Mouse (Mus musculus) heart, adult 2 months (tissue): ENCODE results near the gene Elfn1. TPM values are rescaled to one million over a fixed set of nuclear protein-coding genes. Genes with fewer than 3 reads are reported as not detected.
A peak's percentile ranks its signal among the peaks of the same experiment; 100 is the strongest.

Experiments
- DNase-seq, 2 experiments: peaks; one replicate each; pipeline ENCODE4 v3.0.0; 2021
- H3K27ac ChIP-seq: fragments of 200-600 bp; 2 replicates; pipeline ENCODE4 v1.8.1; 2022
- H3K27me3 ChIP-seq: fragments of 200-500 bp; 2 replicates; pipeline ENCODE4 v1.6.1; 2012; ENCODE audit warnings: mild to moderate bottlenecking, low read length, inconsistent platforms, mixed read lengths; ENCODE audit not compliant: control insufficient read depth, insufficient read depth
- H3K36me3 ChIP-seq: fragments of 200-500 bp; 2 replicates; pipeline ENCODE4 v1.6.1; 2012; ENCODE audit warnings: low read length, inconsistent platforms; ENCODE audit not compliant: control insufficient read depth, insufficient read depth
- H3K4me1 ChIP-seq: fragments of 200-500 bp; 2 replicates; pipeline ENCODE4 v1.6.1; 2011; ENCODE audit warnings: low read length; ENCODE audit not compliant: control insufficient read depth, insufficient read depth
- H3K4me3 ChIP-seq: fragments of 200-600 bp; 2 replicates; pipeline ENCODE4 v1.8.1; 2022
- H3K79me2 ChIP-seq: fragments of 200-500 bp; replicated peaks from 2 replicates; pipeline ENCODE4 v1.6.1; 2012; ENCODE audit warnings: mild to moderate bottlenecking, inconsistent platforms, low read length, moderate library complexity, mixed read lengths; ENCODE audit not compliant: control insufficient read depth, insufficient read depth
- H3K9ac ChIP-seq: fragments of 200-500 bp; 2 replicates; pipeline ENCODE4 v1.6.1; 2012; ENCODE audit warnings: low read depth, mild to moderate bottlenecking, control low read depth, inconsistent platforms, low read length, mixed read lengths
- CTCF ChIP-seq: fragments of 200-600 bp; IDR thresholded peaks from 2 replicates; pipeline ENCODE4 v1.8.1; 2022; ENCODE audit warnings: antibody characterized with exemption, mild to moderate bottlenecking, moderate library complexity
- EP300 ChIP-seq: fragments of 200-500 bp; IDR thresholded peaks from 2 replicates; pipeline ENCODE4 v1.6.1; 2011; ENCODE audit warnings: low read depth, low read length, control low read depth; ENCODE audit not compliant: insufficient read depth
- POLR2A ChIP-seq: fragments of 200-500 bp; IDR thresholded peaks from 2 replicates; pipeline ENCODE4 v1.6.1; 2011; ENCODE audit warnings: mild to moderate bottlenecking, low read depth, low read length, control low read depth; ENCODE audit not compliant: insufficient read depth
- WGBS: fragments of 180-500 bp; shearing (Covaris S2); methylation state at CpG from one replicate; pipeline ENCODE4 v1.1.7; 2018; 5-methylcytosine and 5-hydroxymethylcytosine counted together
- intact Hi-C: fragments of 180-260 bp; cut with DNase I; formaldehyde crosslinking; loops from one replicate; pipeline ENCODE4 v1.15.1; 2025
- polyA plus RNA-seq: library from polyadenylated mRNA; depleted of rRNA; stranded (reverse); fragments of >200 nt; gene quantifications from 2 replicates; pipeline ENCODE4 v1.2.3, GENCODE M21; 2012
- total RNA-seq, 2 experiments: library from RNA; stranded (reverse); gene quantifications; 2 replicates each; pipeline ENCODE4 v1.2.3; 2021

Gene Elfn1
- total and polyA plus RNA-seq, 3 experiments: 0.14 to 0.25 TPM; not detected in 1

DNA sequence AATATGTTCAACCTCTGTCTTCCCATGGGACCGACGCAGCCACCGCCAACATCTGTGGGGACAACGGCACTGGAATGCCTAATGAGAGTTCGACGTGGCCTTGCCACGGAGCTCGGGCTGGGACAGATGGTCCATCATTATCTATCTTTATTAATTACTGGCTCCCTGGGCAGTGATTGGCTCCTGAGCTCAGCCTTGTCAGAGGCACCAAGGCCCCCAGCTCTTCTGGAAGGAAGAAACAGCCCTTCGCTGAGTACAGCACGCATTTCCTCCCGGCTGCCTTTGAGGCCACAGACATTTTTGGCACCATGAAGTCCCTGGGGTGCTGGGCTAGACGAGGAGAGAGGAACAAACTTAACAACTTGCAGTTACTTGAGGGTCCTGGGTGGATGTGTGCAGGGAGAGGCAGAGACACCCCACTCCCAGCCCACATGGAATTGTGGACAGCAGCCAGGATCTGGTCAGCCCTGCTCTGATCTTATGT lies 13.7 kb upstream of the Elfn1 start:
- WGBS: 51% methylated on average over 12 of the region's 12 CpGs
- H3K9ac ChIP-seq: no peak overlapping the region
- H3K4me3 ChIP-seq: no peak overlapping the region
- H3K27ac ChIP-seq: peak overlapping the region; percentile 43; the same call in 1 of the 2 replicates
- H3K79me2 ChIP-seq: no peaks in the 10 kb centered on the region
- intact Hi-C loops: no loop called here
- DNase-seq: peak; percentile 60 to 67
- no peaks in the 10 kb centered on the region for H3K27me3 ChIP-seq
- no peak for TF ChIP-seq CTCF
- TF ChIP-seq EP300: no peak
- no peak for TF ChIP-seq POLR2A
- H3K36me3 ChIP-seq: no peaks in the 10 kb centered on the region
- H3K4me1 ChIP-seq: no peaks in the 10 kb centered on the region

GRCm38 (mm10) chr5:139899044-139899443 lies 8.7 kb upstream of the Elfn1 start:
- no peak overlapping the region for H3K27ac ChIP-seq
- H3K4me3 ChIP-seq: no peak overlapping the region
- WGBS: 29% methylated on average over 7 of the region's 7 CpGs
- intact Hi-C loops: no loop called here
- no peaks in the 10 kb centered on the region for H3K36me3 ChIP-seq
- TF ChIP-seq POLR2A (no peak), CTCF (no peak), EP300 (no peak)
- no peaks in the 10 kb centered on the region for H3K4me1 ChIP-seq
- peak in 1 of 2 experiments; percentile 31 for DNase-seq
- no peaks in the 10 kb centered on the region for H3K27me3 ChIP-seq
- H3K79me2 ChIP-seq: no peaks in the 10 kb centered on the region
- no peak overlapping the region for H3K9ac ChIP-seq

DNA sequence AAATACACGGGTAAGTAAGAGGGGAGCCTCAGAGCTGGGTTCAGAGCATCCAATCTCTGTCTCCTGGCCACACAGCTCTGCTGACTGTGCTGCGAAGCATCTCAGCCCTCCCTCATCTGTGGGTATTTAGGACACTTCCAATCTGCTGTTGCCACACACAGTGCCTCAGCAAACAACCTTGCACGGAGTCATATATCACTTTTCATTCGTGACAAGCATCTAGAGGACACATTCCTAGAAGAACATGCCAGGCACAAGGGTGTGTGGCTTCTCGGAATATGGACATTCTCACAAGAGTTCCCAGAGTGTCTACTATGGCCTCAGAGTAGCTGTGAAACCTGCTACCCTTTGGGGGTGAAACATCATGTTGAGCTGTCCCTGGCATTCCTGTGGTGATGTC lies 2.6 kb upstream of the Elfn1 start:
- intact Hi-C loops: loop anchor here (5.0 kb wide), 1 partner anchor 232 kb away; no protein-coding TSS in a partner anchor
- no peak overlapping the region for H3K27ac ChIP-seq
- no peaks in the 10 kb centered on the region for H3K79me2 ChIP-seq
- H3K27me3 ChIP-seq: peaks cover 11% of the 10 kb centered on the region
- no peak overlapping the region for H3K4me3 ChIP-seq
- TF ChIP-seq EP300 (no peak), POLR2A (no peak), CTCF (no peak)
- H3K4me1 ChIP-seq: peaks cover 2% of the 10 kb centered on the region; the same call in 1 of the 2 replicates
- 69% methylated on average over 5 of the region's 5 CpGs for WGBS
- H3K9ac ChIP-seq: no peak overlapping the region
- DNase-seq: no peak
- H3K36me3 ChIP-seq: no peaks in the 10 kb centered on the region

GRCm38 (mm10) chr5:139906507-139906906 lies 1.2 kb upstream of the Elfn1 start:
- H3K4me1 ChIP-seq: peaks cover 2% of the 10 kb centered on the region; the same call in 1 of the 2 replicates
- TF ChIP-seq CTCF (no peak), EP300 (no peak), POLR2A (no peak)
- peaks cover 11% of the 10 kb centered on the region for H3K27me3 ChIP-seq
- no peaks in the 10 kb centered on the region for H3K36me3 ChIP-seq
- WGBS: 44% methylated on average over 9 of the region's 9 CpGs
- no peaks in the 10 kb centered on the region for H3K79me2 ChIP-seq
- H3K4me3 ChIP-seq: no peak overlapping the region
- DNase-seq: no peak
- H3K27ac ChIP-seq: no peak overlapping the region
- intact Hi-C loops: loop anchor here (2.0 to 5.0 kb wide), 2 partner anchors 231 to 386 kb away; no protein-coding TSS in a partner anchor
- H3K9ac ChIP-seq: no peak overlapping the region

- TF ChIP-seq CTCF: peak; percentile 56
- no peak for TF ChIP-seq EP300
- H3K79me2 ChIP-seq: no peaks in the 10 kb centered on the region
- peaks cover 2% of the 10 kb centered on the region; the same call in 1 of the 2 replicates for H3K4me1 ChIP-seq
- no peak overlapping the region for H3K9ac ChIP-seq
- no peak overlapping the region; the same call in 1 of the 2 replicates for H3K4me3 ChIP-seq
- H3K27ac ChIP-seq: no peak overlapping the region
- intact Hi-C loops: loop anchor here (2.0 to 5.0 kb wide), 2 partner anchors 230 to 386 kb away; no protein-coding TSS in a partner anchor
- peaks cover 16% of the 10 kb centered on the region for H3K27me3 ChIP-seq
- H3K36me3 ChIP-seq: no peaks in the 10 kb centered on the region
- WGBS: 1% methylated on average over 18 of the region's 19 CpGs
- peak in 1 of 2 experiments; percentile 59 for DNase-seq
Observed at GRCm38 (mm10) chr5:139907241-139907640, 502 bp upstream of the Elfn1 start.

GRCm38 (mm10) chr5:139908243-139908810 lies 584 bp downstream of the Elfn1 start:
- H3K27me3 ChIP-seq: peaks cover 25% of the 10 kb centered on the region
- peak overlapping the region; percentile 62 for H3K4me3 ChIP-seq
- H3K79me2 ChIP-seq: no peaks in the 10 kb centered on the region
- no peak for TF ChIP-seq EP300
- TF ChIP-seq CTCF: no peak
- TF ChIP-seq POLR2A: no peak
- H3K4me1 ChIP-seq: peaks cover 2% of the 10 kb centered on the region; the same call in 1 of the 2 replicates
- WGBS: under 1% methylated on average over 78 of the region's 78 CpGs
- peak overlapping the region; percentile 63 for H3K9ac ChIP-seq
- no peaks in the 10 kb centered on the region for H3K36me3 ChIP-seq
- intact Hi-C loops: loop anchor here (5.0 kb wide), 1 partner anchor 229 kb away; no protein-coding TSS in a partner anchor
- no peak overlapping the region for H3K27ac ChIP-seq
- DNase-seq: peak; percentile 31 to 48
